Mouse (Mus musculus) forebrain, postnatal 0 days (tissue): Measurements from ENCODE around the gene Ncoa4. TPM values are rescaled to one million over a fixed set of nuclear protein-coding genes. Genes with fewer than 3 reads are reported as not detected.

Experiments used
- ATAC-seq: fragments of 200-750 bp; cut with Nextera tagmentation; 2 replicates; pipeline ENCODE4 v1.8.0; 2017; ENCODE audit warnings: mild to moderate bottlenecking, moderate library complexity
- DNase-seq: peaks from one replicate; pipeline ENCODE4 v3.0.0-alpha.2; 2015
- H3K27ac ChIP-seq: fragments of 300-500 bp; sonication (generic); 2 replicates; pipeline ENCODE4 v1.5.1; 2014; ENCODE audit warnings: low read depth, mild to moderate bottlenecking, antibody characterized with exemption, low read length, moderate library complexity, mixed read lengths
- H3K27me3 ChIP-seq: fragments of 300-500 bp; sonication (generic); 2 replicates; pipeline ENCODE4 v1.6.1; 2014; ENCODE audit warnings: mild to moderate bottlenecking, low read length, mixed read lengths; ENCODE audit not compliant: insufficient read depth
- H3K36me3 ChIP-seq: fragments of 300-500 bp; sonication (generic); 2 replicates; pipeline ENCODE4 v1.6.1; 2014; ENCODE audit warnings: mild to moderate bottlenecking, moderate library complexity; ENCODE audit not compliant: insufficient read depth
- H3K4me1 ChIP-seq: fragments of 300-500 bp; sonication (generic); 2 replicates; pipeline ENCODE4 v1.6.1; 2014; ENCODE audit warnings: antibody characterized with exemption; ENCODE audit not compliant: insufficient read depth
- H3K4me2 ChIP-seq: fragments of 300-500 bp; sonication (generic); 2 replicates; pipeline ENCODE4 v1.6.1; 2014; ENCODE audit warnings: low read depth, mild to moderate bottlenecking, moderate library complexity
- H3K4me3 ChIP-seq: fragments of 300-500 bp; sonication (generic); 2 replicates; pipeline ENCODE4 v1.5.1; 2014; ENCODE audit warnings: low read depth, low read length, mixed read lengths
- H3K9ac ChIP-seq: fragments of 300-500 bp; sonication (generic); 2 replicates; pipeline ENCODE4 v1.6.1; 2014; ENCODE audit warnings: mild to moderate bottlenecking
- H3K9me3 ChIP-seq: fragments of 300-500 bp; sonication (generic); 2 replicates; pipeline ENCODE4 v1.6.1; 2016; ENCODE audit warnings: low read length
- CTCF ChIP-seq: sonication (generic); IDR thresholded peaks from 2 replicates; pipeline ENCODE4 v1.5.1; 2016; ENCODE audit warnings: antibody characterized with exemption, control low read depth, low read depth
- WGBS: fragments of 180-500 bp; shearing (Covaris S2); extraction: QIAGEN DNeasy Blood & Tissue Kit; methylation state at CpG from one replicate; pipeline ENCODE4 v1.1.7; 2014; 5-methylcytosine and 5-hydroxymethylcytosine counted together
- polyA plus RNA-seq: library from polyadenylated mRNA; unstranded; fragments of >200 nt; fragmentation: Nextera tagmentation; extraction: Ambion mirVana; gene quantifications from 2 replicates; pipeline ENCODE4 v1.2.1, GENCODE M21; 2015
- total RNA-seq: library from RNA; depleted of rRNA; stranded (reverse); fragments of >200 nt; gene quantifications from 2 replicates; pipeline ENCODE4 v1.2.3, GENCODE M21; 2014; rRNA removed

The Ncoa4 gene
- total and polyA plus RNA-seq, 2 experiments from 2014 or later: 83.8 to 143 TPM

GRCm38 (mm10) chr14:32201354-32201753, 41.7 kb downstream of the Ncoa4 start:
- 2% methylated on average over 25 of the region's 26 CpGs for WGBS
- ATAC-seq: peak; percentile 44; the same call in 1 of the 2 replicates
- H3K9me3 ChIP-seq: no peaks in the 10 kb centered on the region
- peaks cover 14% of the 10 kb centered on the region for H3K36me3 ChIP-seq
- peak overlapping the region; percentile 86 for H3K4me3 ChIP-seq
- H3K27me3 ChIP-seq: no peaks in the 10 kb centered on the region
- H3K9ac ChIP-seq: peak overlapping the region; percentile 85
- peak overlapping the region; percentile 80; the same call in 1 of the 2 replicates for H3K27ac ChIP-seq
- H3K4me2 ChIP-seq: peak overlapping the region; percentile 52
- TF ChIP-seq CTCF: no peak
- DNase-seq: peak; percentile 54
- H3K4me1 ChIP-seq: peaks cover 15% of the 10 kb centered on the region

GRCm38 (mm10) chr14:32201791-32202451, 42.3 kb downstream of the Ncoa4 start, which contains the start of the genes Timm23 and Parg:
Gene Timm23, minus strand, starts transcription at chr14:32201898.
Gene Parg, plus strand, starts transcription at chr14:32201949.
- WGBS: 2% methylated on average over 68 of the region's 77 CpGs

GRCm38 (mm10) chr14:32226601-32227000, 66.9 kb downstream of the Ncoa4 start:
- no peak for DNase-seq

More at GRCm38 (mm10) chr14:32201791-32202451, 42.3 kb downstream of the Ncoa4 start, which contains the start of the genes Timm23 and Parg:
- no peak for TF ChIP-seq CTCF
- Histone ChIP-seq H3K9me3 (no peaks in the 10 kb centered on the region), H3K27ac (peak within 1 kb of the TSS; percentile 80), H3K9ac (peak within 1 kb of the TSS; percentile 85), H3K4me3 (peak within 1 kb of the TSS; percentile 86), H3K27me3 (no peaks in the 10 kb centered on the region), H3K36me3 (peaks cover 13% of the 10 kb centered on the region), H3K4me2 (peak within 1 kb of the TSS; percentile 76), H3K4me1 (peaks cover 15% of the 10 kb centered on the region)
- DNase-seq: peak; percentile 91
- ATAC-seq: peak; percentile 99

GRCm38 (mm10) chr14:32228996-32229395, 69.3 kb downstream of the Ncoa4 start:
- H3K36me3 ChIP-seq: no peaks in the 10 kb centered on the region; the same call in 1 of the 2 replicates
- H3K4me1 ChIP-seq: no peaks in the 10 kb centered on the region
- peak; percentile 67 for TF ChIP-seq CTCF
- no peak overlapping the region for H3K27ac ChIP-seq
- H3K9ac ChIP-seq: no peak overlapping the region
- ATAC-seq: no peak
- WGBS: 2% methylated on average over 2 of the region's 2 CpGs
- no peaks in the 10 kb centered on the region for H3K9me3 ChIP-seq
- H3K4me2 ChIP-seq: no peak overlapping the region
- peak; percentile 78 for DNase-seq
- no peaks in the 10 kb centered on the region for H3K27me3 ChIP-seq
- H3K4me3 ChIP-seq: no peak overlapping the region

More at GRCm38 (mm10) chr14:32226601-32227000, 66.9 kb downstream of the Ncoa4 start:
- no peak overlapping the region for H3K4me2 ChIP-seq
- no peak overlapping the region for H3K27ac ChIP-seq
- H3K27me3 ChIP-seq: no peaks in the 10 kb centered on the region
- H3K9ac ChIP-seq: no peak overlapping the region
- H3K36me3 ChIP-seq: no peaks in the 10 kb centered on the region; the same call in 1 of the 2 replicates
- TF ChIP-seq CTCF: no peak
- ATAC-seq: no peak
- H3K4me3 ChIP-seq: no peak overlapping the region
- H3K4me1 ChIP-seq: no peaks in the 10 kb centered on the region
- H3K9me3 ChIP-seq: no peaks in the 10 kb centered on the region

Other genes with a start within 250 kb of the Ncoa4 start
- 0.92 and 1.8 TPM in 2 replicates for gene Galnt15, start 130.9 kb upstream of the Ncoa4 start, total RNA-seq
- gene Galnt15, start 130.9 kb upstream of the Ncoa4 start, polyA plus RNA-seq: 0.48 and 0.54 TPM in 2 replicates
- 26.2 and 36.5 TPM in 2 replicates for gene Oxnad1, start 74.5 kb upstream of the Ncoa4 start, total RNA-seq
- 16.9 and 22.4 TPM in 2 replicates for gene Oxnad1, start 74.5 kb upstream of the Ncoa4 start, polyA plus RNA-seq
- gene Dph3, start 74.1 kb upstream of the Ncoa4 start, total RNA-seq: 54.3 and 54.7 TPM in 2 replicates
- 68.0 and 76.4 TPM in 2 replicates for gene Dph3, start 74.1 kb upstream of the Ncoa4 start, polyA plus RNA-seq
- gene Msmb, start 17.8 kb upstream of the Ncoa4 start, total RNA-seq: not detected in 2 replicates
- not detected in 2 replicates for gene Msmb, start 17.8 kb upstream of the Ncoa4 start, polyA plus RNA-seq
- 123 and 160 TPM in 2 replicates for gene Timm23, start 42.0 kb downstream of the Ncoa4 start, total RNA-seq
- 253 and 292 TPM in 2 replicates for gene Timm23, start 42.0 kb downstream of the Ncoa4 start, polyA plus RNA-seq
- gene Parg, start 42.1 kb downstream of the Ncoa4 start, total RNA-seq: 46.9 and 56.0 TPM in 2 replicates
- 27.8 and 28.9 TPM in 2 replicates for gene Parg, start 42.1 kb downstream of the Ncoa4 start, polyA plus RNA-seq
- 23.2 and 32.0 TPM in 2 replicates for gene Ogdhl, start 162.2 kb downstream of the Ncoa4 start, total RNA-seq
- 17.5 and 23.3 TPM in 2 replicates for gene Ogdhl, start 162.2 kb downstream of the Ncoa4 start, polyA plus RNA-seq
- 0.38 and 0.46 TPM in 2 replicates for gene 1700024G13Rik, start 228.5 kb downstream of the Ncoa4 start, total RNA-seq
- gene 1700024G13Rik, start 228.5 kb downstream of the Ncoa4 start, polyA plus RNA-seq: 1.1 and 1.2 TPM in 2 replicates